Mouse (Mus musculus) G1E-ER4 (cell line): Measurements from ENCODE around the gene Nmt1. TPM values are rescaled to one million over a fixed set of nuclear protein-coding genes. Genes with fewer than 3 reads are reported as not detected.

Experiments
- GATA1 ChIP-seq: IDR thresholded peaks from one replicate; pipeline ENCODE4 v1.8.0; 2012; ENCODE audit warnings: low read length, inconsistent platforms
- polyA plus RNA-seq: library from polyadenylated mRNA; stranded (reverse); fragments of >175 nt; gene quantifications from 2 replicates; pipeline ENCODE4 v1.2.3, GENCODE M21; 2012

Nmt1 gene
- polyA plus RNA-seq, 1 experiment = 5.0 TPM

DNA sequence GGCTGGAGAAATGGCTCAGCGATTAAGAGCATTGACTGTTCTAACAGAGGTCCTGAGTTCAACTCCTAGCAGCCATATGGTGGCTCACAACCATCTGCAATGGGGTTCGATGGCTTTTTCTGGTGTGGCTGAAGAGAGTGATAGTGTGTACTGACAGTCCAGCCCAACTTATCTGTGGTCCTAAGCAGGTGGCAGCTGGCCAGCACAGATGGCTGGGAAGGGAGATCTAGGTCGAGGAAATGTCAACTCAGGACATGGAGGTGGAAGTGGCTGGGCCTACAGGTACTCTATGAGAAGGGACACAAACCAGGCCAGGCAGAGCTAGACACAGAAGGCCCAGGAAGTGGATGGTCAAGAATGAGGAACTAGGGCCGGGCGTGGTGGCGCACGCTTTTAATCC lies 48.0 kb downstream of the Nmt1 start:
- no peak for TF ChIP-seq GATA1

DNA sequence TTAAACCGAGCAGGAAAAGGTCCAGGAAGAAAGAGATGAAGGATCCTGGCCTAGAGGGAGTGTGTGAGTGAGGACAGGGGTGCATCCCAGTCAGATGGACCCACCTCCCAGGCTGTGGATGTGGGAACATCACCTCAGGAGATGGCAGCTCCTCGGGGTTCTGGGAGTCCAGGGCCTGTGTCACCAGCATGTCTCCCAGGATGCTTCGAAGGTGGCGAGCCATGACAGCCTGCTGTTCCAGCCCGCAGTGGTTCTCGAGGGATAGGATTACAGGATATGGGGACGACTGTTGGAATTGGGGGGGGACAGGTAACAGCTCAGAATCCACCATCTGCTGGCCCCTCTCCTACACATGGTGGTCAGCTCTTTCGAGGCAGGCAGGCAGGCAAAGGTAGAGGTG lies 48.6 kb downstream of the Nmt1 start:
- TF ChIP-seq GATA1 = no peak

DNA sequence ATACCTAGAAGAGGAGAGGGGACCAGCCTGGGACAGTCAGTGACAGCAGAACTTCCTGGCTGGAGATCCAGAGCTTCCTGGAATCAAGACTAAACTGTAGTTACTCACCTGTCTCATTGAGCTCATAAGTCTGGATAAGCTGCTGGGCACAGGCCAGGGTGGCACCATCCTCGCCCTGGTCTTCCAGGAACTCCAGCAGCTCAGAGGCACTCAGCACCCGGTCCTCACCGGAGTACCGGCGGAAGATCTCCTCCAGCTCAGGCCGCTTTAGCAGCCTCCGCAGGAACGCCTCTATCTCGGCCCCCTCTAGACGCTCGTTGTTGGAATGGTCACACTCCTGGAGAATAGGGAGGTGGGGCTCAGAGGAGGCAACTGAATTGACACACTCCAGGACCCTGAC lies 50.1 kb downstream of the Nmt1 start:
- no peak for TF ChIP-seq GATA1

DNA sequence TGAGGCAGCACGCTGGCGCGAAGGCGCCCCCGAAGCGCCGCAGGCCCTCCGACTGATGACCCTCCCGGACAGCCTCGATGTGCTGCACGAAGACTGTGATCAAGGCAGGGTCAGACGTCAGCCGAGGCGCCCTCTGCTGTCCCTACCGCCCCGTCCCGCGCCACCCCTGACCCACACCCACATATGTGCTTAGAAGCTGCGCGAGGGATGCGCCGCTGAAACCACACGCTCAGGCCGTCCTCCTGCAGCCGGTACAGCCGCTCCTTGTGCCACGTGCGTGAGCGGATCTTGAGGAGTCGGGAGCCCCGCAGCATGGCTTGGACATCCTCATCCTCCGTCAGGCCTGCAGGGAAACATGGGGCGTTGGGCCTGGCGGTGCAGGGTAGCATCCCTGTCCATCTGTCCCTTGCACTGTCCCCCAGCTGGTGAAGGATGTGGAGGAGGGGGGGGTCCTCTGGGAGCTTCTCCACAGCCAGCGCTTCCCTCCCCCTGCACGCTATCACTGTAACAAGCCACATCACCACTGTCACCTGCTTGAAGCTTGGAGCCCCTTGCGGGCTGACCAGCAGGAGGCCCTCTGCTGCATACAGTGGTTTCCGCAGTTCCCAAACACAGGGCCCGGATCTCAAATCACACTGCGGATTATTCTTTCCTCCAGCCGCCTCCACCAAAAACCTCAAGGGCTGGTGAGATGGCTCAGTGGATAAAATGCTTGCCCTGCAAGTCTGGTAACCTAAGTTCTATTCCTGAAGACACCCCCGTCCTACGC lies 52.5 kb downstream of the Nmt1 start:
- TF ChIP-seq GATA1 = no peak

DNA sequence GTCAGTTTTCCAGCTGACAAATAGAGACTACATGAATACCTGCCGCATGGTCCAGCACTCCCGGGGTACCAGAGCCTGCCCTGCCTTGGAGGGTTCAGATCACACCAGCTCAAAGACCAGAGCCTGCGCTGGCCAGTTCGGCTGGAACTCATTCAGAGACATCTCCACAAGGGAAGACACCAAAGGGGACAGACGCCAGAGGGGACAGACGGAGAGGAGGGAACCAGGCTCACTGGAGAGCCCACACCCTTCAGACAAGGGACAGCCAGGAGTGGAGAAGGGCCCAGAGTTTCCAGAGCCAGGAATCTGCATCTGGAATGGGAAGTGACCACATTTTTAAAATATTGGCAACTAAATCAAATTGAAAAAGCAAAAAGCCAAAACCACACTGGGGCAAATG lies 53.6 kb downstream of the Nmt1 start:
- no peak for TF ChIP-seq GATA1

DNA sequence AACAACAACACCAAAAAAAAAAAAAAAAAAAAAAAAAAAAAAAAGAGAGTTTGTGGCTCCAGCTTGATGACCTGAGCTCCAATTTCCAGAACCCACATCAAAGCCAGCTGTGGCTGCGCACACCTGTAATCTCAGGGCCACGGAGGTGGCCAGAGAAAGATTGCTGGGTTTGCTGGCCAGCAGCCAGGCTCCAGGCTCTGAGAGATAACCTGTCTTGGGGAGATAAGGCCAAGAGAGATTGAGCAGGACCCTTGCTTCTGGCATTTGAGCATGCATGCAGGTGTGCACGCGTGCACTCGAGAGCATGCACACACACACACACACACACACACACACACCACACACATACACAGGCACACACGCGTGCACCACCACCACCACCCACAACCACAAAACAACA lies 65.3 kb downstream of the Nmt1 start:
- no peak for TF ChIP-seq GATA1

DNA sequence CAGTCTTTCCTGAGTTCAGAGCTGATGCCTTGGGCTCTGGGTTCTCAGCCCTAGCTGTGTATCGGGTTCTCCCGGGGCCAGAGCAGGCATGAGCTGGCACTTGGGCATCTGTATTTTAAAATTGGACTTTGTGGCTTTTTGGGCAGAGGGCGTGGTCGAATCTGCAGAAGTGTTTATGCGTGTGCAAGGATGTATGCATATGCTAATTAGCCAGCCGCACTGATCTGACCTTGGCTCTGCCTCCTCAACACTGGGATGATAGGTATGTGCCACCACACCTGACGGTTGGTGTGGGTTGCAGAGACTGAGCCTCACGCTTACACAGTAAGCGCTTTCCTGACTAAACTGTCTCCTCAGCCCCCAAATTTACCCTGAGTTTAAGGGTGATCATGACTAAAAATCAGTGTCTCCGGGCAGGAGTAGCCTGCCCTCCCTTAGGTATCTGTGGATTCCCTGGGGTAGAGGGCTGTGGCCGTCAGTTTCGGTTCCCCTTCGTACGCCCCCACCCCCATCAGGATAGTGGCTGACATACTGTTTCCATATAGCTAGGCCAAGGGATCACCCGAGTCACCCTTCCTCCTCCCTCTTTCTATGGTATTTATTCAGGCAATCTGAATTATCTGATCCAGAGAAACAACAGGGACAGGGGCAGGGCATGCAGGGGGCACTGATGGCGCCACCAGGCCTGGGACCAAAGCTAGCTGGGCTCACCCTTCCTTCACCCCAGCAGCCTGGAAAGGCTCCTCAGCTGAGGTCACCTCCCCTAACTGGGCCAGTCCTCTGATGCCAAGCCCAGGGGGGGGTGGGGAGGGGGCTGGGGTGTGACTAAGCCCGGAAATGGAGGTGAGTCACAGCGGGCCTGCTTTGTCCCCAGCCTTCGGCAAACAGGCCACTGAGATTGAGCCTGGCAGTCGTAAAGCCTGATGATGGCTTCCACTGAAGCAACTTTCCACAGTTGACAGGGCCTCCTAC lies 66.2 kb downstream of the Nmt1 start:
- TF ChIP-seq GATA1 = no peak

DNA sequence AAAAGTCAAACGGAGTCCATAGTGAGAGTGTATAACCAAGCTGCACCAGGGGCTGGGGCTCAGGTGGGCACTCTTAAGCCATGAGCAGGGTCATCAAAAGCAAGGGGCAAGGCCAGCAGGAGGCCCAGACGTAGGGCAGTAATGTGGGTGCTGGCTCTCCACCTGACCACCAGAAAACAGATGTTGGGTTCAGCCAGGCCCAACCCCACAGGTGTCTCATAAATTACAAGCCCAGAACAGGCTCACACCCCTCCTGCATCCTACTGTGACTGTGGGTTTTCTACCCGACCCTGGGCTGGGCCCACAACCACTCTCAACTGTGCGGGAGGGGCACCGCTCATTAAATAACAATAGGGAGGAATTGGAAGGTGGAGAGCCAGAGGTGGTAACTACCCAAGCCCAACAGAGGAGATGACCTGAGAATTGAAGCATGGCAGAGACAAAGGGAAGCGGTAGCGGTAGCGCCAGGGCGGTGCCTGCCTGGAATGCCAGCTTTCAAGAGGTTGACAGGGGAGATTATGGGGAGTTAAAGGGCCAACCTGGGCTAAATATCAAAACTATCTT lies 67.2 kb downstream of the Nmt1 start:
- TF ChIP-seq GATA1 = no peak

DNA sequence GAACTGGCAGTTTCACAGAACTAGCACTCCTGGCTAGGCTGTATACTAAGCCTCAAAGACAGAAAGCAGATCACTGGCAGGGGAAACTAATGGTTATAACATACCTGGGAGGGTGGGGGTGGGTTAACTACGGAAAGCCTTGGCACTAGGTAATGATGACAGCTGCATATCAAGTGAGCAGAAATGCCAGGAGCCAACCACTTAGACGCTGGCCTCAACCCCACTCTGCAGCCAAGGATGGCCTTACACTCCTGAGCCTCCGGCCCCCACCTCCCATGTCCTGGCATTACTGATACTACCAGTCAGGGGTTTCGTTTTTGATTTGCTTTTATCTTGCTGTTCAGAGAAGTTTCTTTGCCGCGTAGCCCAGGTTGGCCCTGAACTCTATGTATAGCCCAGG lies 67.8 kb downstream of the Nmt1 start:
- no peak for TF ChIP-seq GATA1

DNA sequence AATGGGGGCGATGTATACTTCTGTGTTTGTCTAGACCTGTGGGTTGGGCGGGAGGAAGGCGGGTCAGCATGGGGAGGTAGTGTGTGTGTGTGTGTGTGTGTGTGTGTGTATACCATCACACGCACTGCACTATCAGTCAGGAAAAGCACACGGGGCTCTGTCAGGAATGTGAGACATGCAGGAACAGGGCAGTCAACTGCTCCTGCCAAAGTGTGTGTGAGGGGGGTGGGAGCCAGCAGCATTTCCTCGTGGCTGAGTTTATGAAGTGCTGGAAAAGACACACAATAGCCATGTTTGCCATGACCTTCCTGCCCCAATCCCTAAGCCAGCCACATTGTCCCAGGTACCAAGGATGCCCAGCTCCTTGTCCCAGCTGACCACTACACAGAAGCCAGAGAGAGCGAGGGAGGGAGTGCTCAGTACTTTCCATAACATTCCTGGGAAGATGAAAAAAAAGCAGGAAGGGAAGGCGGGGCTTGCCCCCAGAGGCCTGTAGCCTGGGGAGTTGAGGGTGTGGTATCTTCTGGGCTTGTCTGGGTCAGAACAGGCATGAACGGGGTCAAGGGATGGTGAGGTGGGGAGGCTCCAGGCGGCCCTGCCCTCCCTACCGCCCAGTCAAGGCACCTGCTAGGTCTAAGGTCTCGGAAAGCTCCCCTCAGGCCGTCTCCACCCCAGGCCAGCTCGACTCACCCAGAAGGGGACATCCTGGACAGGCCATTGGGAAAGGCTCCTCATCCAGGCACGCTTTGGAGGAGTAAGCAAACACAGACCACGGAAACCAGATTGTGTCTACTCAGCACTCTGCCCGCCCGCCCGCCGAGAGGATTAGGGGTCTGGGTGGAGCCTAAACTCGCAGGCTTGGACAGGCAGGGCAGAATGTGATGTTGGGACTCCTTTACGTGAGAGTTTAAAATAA lies 69.2 kb downstream of the Nmt1 start:
- TF ChIP-seq GATA1 = no peak

DNA sequence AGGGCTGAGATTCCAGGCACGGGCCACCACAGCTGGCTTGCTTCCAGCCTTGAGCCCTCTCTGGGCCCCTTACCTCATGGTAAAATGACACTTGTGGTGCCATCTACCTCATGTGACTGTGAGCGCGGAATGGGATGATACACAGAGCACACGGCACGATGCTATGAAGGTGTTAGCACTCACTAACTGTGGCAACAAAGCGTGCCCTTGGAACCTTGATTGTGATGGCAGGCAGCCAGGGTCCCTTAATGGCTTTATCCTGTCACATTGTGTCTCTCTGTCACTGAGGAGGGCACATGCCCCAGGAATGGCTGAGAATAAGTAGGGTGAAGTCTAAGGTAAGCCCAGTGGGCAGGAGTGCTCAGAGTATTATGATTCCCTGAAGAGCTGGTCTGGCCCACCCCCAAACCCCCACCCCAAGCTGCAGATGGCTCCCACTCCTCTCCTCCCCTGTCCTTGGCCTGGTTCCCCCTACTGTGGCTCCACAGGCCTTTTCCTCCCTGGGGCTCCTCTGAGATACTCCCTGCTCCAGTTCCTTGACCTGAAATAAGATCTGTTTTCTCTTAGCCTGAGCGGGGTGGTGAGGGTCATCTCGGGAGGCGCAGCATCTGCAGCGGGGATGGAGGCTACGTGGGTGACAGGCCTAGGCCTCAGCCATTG lies 70.7 kb downstream of the Nmt1 start:
- TF ChIP-seq GATA1 = no peak

DNA sequence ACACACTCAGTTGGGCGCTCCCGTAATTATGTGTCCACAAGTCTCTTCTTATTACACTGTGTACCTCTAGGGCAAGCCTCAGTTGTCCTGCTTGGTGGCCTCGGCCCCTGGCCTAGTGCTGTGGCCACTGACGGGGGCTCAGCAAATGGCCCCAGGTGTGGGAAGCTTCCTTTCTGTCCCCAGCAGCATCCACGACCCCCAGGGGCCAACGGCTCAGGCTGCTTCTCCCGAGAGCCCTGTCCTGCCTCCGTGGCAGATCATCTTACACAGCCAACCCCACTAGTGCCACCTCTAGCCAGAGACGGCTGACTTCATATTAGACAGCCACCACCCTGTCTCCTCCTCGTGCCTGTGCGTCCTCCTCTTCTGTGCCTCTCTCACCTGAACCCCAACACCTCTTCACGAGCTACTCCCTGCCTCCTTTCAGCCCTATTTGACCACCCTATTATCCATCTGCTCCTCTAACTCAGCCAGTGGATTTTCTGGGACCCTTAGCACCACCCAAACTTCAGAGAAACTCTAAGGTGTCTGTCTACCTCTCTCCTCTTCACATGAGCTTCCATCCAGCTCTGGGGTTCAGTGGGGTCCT lies 71.5 kb downstream of the Nmt1 start:
- no peak for TF ChIP-seq GATA1

DNA sequence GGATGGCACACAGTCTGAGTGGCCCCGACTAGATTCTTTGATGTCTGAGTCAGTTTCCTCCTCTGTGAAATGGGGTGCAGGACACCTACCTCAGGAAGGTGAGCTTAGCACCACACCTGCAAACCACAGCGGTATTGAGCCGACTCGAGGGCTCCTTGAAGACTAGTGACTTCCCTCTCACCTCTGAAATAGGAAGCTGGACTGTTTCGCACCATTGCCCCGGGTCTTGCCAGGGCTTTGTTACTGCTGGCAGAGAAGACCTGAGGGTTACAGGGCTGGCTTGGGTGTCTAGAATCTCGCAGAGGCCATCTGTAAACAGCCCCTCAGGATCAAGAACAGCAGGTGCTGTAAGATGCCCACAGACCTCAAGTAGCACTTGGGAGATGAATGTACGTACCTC lies 72.4 kb downstream of the Nmt1 start:
- no peak for TF ChIP-seq GATA1

DNA sequence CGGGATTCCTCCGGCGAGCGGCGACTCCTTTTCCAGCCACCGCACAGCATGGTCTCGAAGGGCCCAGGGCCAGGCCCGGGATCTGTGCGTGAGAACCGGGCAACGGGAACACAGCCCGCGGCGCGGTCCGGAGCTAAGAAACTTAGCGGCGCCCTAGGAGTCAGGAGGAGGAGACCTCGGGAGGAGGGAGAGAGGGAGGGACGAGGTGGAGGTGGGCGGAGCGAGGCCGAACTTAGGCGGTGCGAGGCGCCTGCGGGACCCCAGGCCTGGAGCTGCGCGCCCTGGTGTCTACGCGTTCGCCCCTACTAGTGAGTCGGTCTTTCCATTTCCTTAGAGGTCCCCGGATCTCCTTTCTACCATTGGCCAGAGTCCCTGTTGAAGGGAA lies 73.5 kb downstream of the Nmt1 start, which contains the start of the genes Plcd3 and Acbd4:
Plcd3 (minus strand) TSS at position 178 of the 385 bp plus-strand sequence.
Acbd4 (plus strand) TSS at position 202 of the 385 bp plus-strand sequence.
- TF ChIP-seq GATA1 = no peak
